Comparison of ENCODE assay signal across 9 mouse cellular contexts in genomic region chr3:145614362-145615115, GRCm38 (mm10). TPM values are rescaled to one million over a fixed set of nuclear protein-coding genes. Genes with fewer than 3 reads are reported as not detected.
A peak's percentile ranks its signal among the peaks of the same experiment; 100 is the strongest.
DNase-seq lines count a peak whose midpoint lies in the region; ATAC-seq and TF ChIP-seq lines count a peak whose summit lies in the region.
"Had no signal": no experiment of that assay in that cellular context is flagged by ENCODE, and none has a peak within 500 bp of the region (broad histone marks: within the 10 kb centered on the region; RNA-seq: fewer than 3 reads in every experiment).

No protein-coding gene starts in this region.

- no peak for TF ChIP-seq CTCF in heart, postnatal 0 days (IDR thresholded peaks at IDR 0.05; ENCODE audit: low read depth)

- no peaks in the 10 kb centered on the region for H3K36me3 ChIP-seq in heart, postnatal 0 days (replicated peaks; ENCODE audit: control insufficient read depth, insufficient read depth, low read length)
- H3K36me3 ChIP-seq in midbrain, embryonic 13.5 days = no peaks in the 10 kb centered on the region
- H3K36me3 ChIP-seq: liver, embryonic 15.5 days had no signal

- no peak overlapping the region for H3K4me3 ChIP-seq in heart, postnatal 0 days (ENCODE audit: low read depth, low read length)
- H3K4me3 ChIP-seq in midbrain, embryonic 13.5 days (replicated peaks) = no peak overlapping the region
- H3K4me3 ChIP-seq: liver, embryonic 15.5 days had no signal

- ATAC-seq in heart, postnatal 0 days (ENCODE audit: insufficient read depth, low read depth) = peak; percentile 52; the same call in 1 of the 2 replicates
- ATAC-seq in midbrain, embryonic 13.5 days = peak; percentile 69

- H3K27ac ChIP-seq in heart, postnatal 0 days (ENCODE audit: low read depth) = no peak overlapping the region
- peak overlapping the region; percentile 25; the same call in 1 of the 2 replicates for H3K27ac ChIP-seq in midbrain, embryonic 13.5 days
- H3K27ac ChIP-seq: liver, embryonic 15.5 days had no signal

- no peaks in the 10 kb centered on the region for H3K27me3 ChIP-seq in heart, postnatal 0 days (ENCODE audit: control insufficient read depth, insufficient read depth, low read length)
- H3K27me3 ChIP-seq in midbrain, embryonic 13.5 days = 0 out of 2 replicates have a peak, but pooled peaks cover 9% of the 10 kb centered on the region
- H3K27me3 ChIP-seq: liver, embryonic 15.5 days had no signal

- WGBS in heart, postnatal 0 days = 35% methylated on average over 17 of the region's 17 CpGs
- WGBS in midbrain, embryonic 13.5 days = 17% methylated on average over 17 of the region's 17 CpGs

- no peak for TF ChIP-seq EP300 in heart, postnatal 0 days (IDR thresholded peaks at IDR 0.05; ENCODE audit: low read depth)

- H3K9ac ChIP-seq in heart, postnatal 0 days (replicated peaks; ENCODE audit: low read depth, low read length) = 0 out of 2 replicates have a peak overlapping the region, but pooled peaks have one; percentile 13
- peak overlapping the region; percentile 26; the same call in 1 of the 2 replicates for H3K9ac ChIP-seq in midbrain, embryonic 13.5 days (replicated peaks)
- H3K9ac ChIP-seq: liver, embryonic 15.5 days had no signal

- H3K4me1 ChIP-seq in heart, postnatal 0 days (ENCODE audit: control insufficient read depth, insufficient read depth) = no peaks in the 10 kb centered on the region; the same call in 1 of the 2 replicates
- peaks cover 16% of the 10 kb centered on the region for H3K4me1 ChIP-seq in midbrain, embryonic 13.5 days (replicated peaks)

- no peak overlapping the region for H3K4me2 ChIP-seq in heart, postnatal 0 days (ENCODE audit: low read depth, low read length)
- peak overlapping the region; percentile 19 for H3K4me2 ChIP-seq in midbrain, embryonic 13.5 days (replicated peaks)
- H3K4me2 ChIP-seq: liver, embryonic 15.5 days had no signal

- intact Hi-C loops in left cerebral cortex, postnatal 25 days (cut with DNase I) = no loop called here

- no peaks in the 10 kb centered on the region for H3K9me3 ChIP-seq in heart, postnatal 0 days (replicated peaks; ENCODE audit: control insufficient read depth, low read length)
- H3K9me3 ChIP-seq in midbrain, embryonic 13.5 days = no peaks in the 10 kb centered on the region
- H3K9me3 ChIP-seq: liver, embryonic 15.5 days had no signal

- peak; percentile 26 for DNase-seq in adipocyte (ENCODE audit: low spot score)
- peak; percentile 30 for DNase-seq in embryo, embryonic 9.5 days (ENCODE audit: extremely low spot score)
- peak; percentile 18 for DNase-seq in heart, postnatal 0 days (ENCODE audit: low spot score)
- peak; percentile 71 for DNase-seq in kidney, postnatal 14 days
- DNase-seq in layer of hippocampus, adult 11-12 months (ENCODE audit: low spot score) = no peak
- DNase-seq in left cerebral cortex, postnatal 25 days (ENCODE audit: low spot score in 2 of 2) = no peak
- DNase-seq in right cerebral cortex, adult 2 months (ENCODE audit: low spot score in 2 of 2) = no peak

RNA-seq across cellular contexts. Expression of gene Ccn1, which starts 35.2 kb away (rescaled TPM):
- total RNA-seq in heart, postnatal 0 days (2014; rRNA removed; ENCODE audit: low replicate concordance) = 91.1 and 92.3 TPM in 2 replicates
- polyA plus RNA-seq in heart, postnatal 0 days (2015; fragmentation: Nextera tagmentation; extraction: Ambion mirVana) = 31.3 and 34.0 TPM in 2 replicates
- 8.5 and 10.2 TPM in 2 replicates for polyA plus RNA-seq in midbrain, embryonic 13.5 days (2015; fragmentation: Nextera tagmentation; extraction: Ambion mirVana)
- total RNA-seq in left cerebral cortex, postnatal 25 days (2021) = 10 to 100 TPM in 1 of 2 experiments, 1 to 10 TPM in 1; 5.0 to 10.5 TPM

RNA-seq across cellular contexts. Expression of gene Znhit6, which starts 38.5 kb away (rescaled TPM):
- total RNA-seq in heart, postnatal 0 days (2014; rRNA removed; ENCODE audit: low replicate concordance) = 0.15 and 8.4 TPM in 2 replicates
- polyA plus RNA-seq in heart, postnatal 0 days (2015; fragmentation: Nextera tagmentation; extraction: Ambion mirVana) = 15.7 and 17.5 TPM in 2 replicates
- 38.2 TPM in 2 replicates for polyA plus RNA-seq in midbrain, embryonic 13.5 days (2015; fragmentation: Nextera tagmentation; extraction: Ambion mirVana)
- 10 to 100 TPM; 15.8 to 16.7 TPM for total RNA-seq in left cerebral cortex, postnatal 25 days (2021)

Comparison
In these comparisons a context has a peak if more than half of its experiments do, and no peak if none do; other contexts are left out.
1. DNase-seq: peak in adipocyte (single experiment), embryo, embryonic 9.5 days (single experiment), heart, postnatal 0 days (single experiment) and kidney, postnatal 14 days (single experiment); none in layer of hippocampus, adult 11-12 months (single experiment), left cerebral cortex, postnatal 25 days (0 of 2) and right cerebral cortex, adult 2 months (0 of 2).